Mouse (Mus musculus) kidney, adult 2 months (tissue): ENCODE measurements around the gene Creb3l4.
"Not testable (repeated sequence)": the region's sequence is repeated elsewhere in the genome, so short reads cannot be mapped to it uniquely, and the experiment has no call there.

ENCODE experiments used
- CTCF ChIP-seq: fragments of 200-500 bp; conservative IDR thresholded peaks from 2 replicates; pipeline ENCODE4 v1.5.1; 2011; ENCODE audit warnings: low read depth, mild to moderate bottlenecking, control low read depth, low read length, moderate library complexity, mixed read lengths; ENCODE audit not compliant: insufficient read depth, insufficient read length
- POLR2A ChIP-seq: fragments of 200-500 bp; IDR thresholded peaks from one replicate; pipeline ENCODE4 v1.6.1; 2011; ENCODE audit warnings: low read depth, low read length, control low read depth

DNA sequence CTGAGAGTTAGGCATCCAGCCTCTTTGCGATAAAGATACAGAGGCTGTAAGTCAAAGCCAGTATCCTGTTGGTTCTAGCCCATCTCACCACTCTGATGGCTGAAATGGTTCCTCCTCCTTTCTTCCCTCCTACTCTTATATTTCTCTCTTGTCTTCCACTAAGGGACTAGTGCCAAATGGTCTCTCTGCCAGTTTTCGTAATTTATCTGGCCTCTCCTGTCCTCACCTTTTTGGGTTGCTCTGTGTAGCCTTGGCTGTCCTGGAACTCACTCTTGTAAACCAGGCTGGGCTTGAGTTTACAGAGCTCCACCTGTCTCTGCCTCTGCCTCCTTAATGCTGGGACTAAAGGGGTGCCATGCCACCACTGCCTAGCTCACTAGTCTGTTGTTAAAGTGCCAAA is 9.3 kb upstream of the Creb3l4 start:
- TF ChIP-seq POLR2A, CTCF: not testable (repeated sequence)
